Mouse (Mus musculus) embryonic facial prominence, embryonic 10.5 days (tissue): ENCODE measurements around the gene Slc41a3. TPM values are rescaled to one million over a fixed set of nuclear protein-coding genes. Genes with fewer than 3 reads are reported as not detected.
"Not testable (repeated sequence)": the region's sequence is repeated elsewhere in the genome, so short reads cannot be mapped to it uniquely, and the experiment has no call there.

Experiments
- DNase-seq: peaks from one replicate; pipeline ENCODE4 v3.0.0-alpha.2; 2017; ENCODE audit warnings: low spot score
- H3K27ac ChIP-seq: fragments of 300-500 bp; sonication (generic); replicated peaks from 2 replicates; pipeline ENCODE4 v1.5.1; 2016; ENCODE audit warnings: mild to moderate bottlenecking
- H3K27me3 ChIP-seq: fragments of 300-500 bp; sonication (generic); replicated peaks from 2 replicates; pipeline ENCODE4 v1.6.1; 2016; ENCODE audit warnings: low read depth, mild to moderate bottlenecking; ENCODE audit not compliant: poor library complexity, severe bottlenecking
- H3K36me3 ChIP-seq: fragments of 300-500 bp; sonication (generic); replicated peaks from 2 replicates; pipeline ENCODE4 v1.6.1; 2016; ENCODE audit warnings: mild to moderate bottlenecking, moderate library complexity
- H3K4me1 ChIP-seq: fragments of 300-500 bp; sonication (generic); 2 replicates; pipeline ENCODE4 v1.6.1; 2016
- H3K4me3 ChIP-seq: fragments of 300-500 bp; sonication (generic); 2 replicates; pipeline ENCODE4 v1.5.1; 2016; ENCODE audit warnings: mild to moderate bottlenecking, moderate library complexity
- H3K9me3 ChIP-seq: fragments of 300-500 bp; sonication (generic); 2 replicates; pipeline ENCODE4 v1.6.1; 2016; ENCODE audit warnings: mild to moderate bottlenecking
- WGBS: fragments of 180-500 bp; shearing (Covaris S2); methylation state at CpG from one replicate; pipeline ENCODE4 v1.1.7; 2016; 5-methylcytosine and 5-hydroxymethylcytosine counted together
- polyA plus RNA-seq: library from polyadenylated mRNA; unstranded; fragments of >200 nt; fragmentation: Nextera tagmentation; extraction: Ambion mirVana; gene quantifications from 2 replicates; pipeline ENCODE4 v1.2.1, GENCODE M21; 2016

The Slc41a3 gene
- polyA plus RNA-seq, 1 experiment from 2014 or later = 2.2 TPM

- not testable (repeated sequence) for H3K27ac ChIP-seq, H3K36me3 ChIP-seq, H3K27me3 ChIP-seq, DNase-seq, H3K9me3 ChIP-seq, H3K4me3 ChIP-seq
- WGBS = 67% methylated on average over 3 of the region's 3 CpGs
- H3K4me1 ChIP-seq = peaks cover 12% of the 10 kb centered on the region
Measured at GRCm38 (mm10) chr6:90632526-90632925, 28.0 kb downstream of the Slc41a3 start.

DNA sequence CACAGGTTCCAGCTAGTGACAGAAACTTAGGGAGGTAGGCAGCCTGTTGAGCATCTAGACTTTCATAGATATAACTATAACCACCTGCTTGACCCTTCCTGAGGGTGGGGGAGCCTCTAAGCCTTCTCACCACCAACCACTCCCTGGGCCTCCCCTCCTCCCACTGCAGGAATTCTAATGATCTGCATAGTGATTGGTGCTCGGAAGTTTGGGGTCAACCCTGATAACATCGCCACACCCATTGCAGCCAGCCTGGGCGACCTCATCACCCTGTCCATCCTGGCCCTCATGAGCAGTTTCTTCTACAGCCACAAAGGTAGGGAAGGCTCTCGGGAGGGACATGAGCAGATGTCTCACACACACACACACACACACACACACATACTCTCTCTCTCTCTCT lies 30.6 kb downstream of the Slc41a3 start:
- Histone ChIP-seq H3K27ac (no peak overlapping the region), H3K36me3 (no peaks in the 10 kb centered on the region), H3K4me3 (no peak overlapping the region), H3K27me3 (no peaks in the 10 kb centered on the region), H3K4me1 (peaks cover 12% of the 10 kb centered on the region), H3K9me3 (no peaks in the 10 kb centered on the region)
- no peak for DNase-seq
- 31% methylated on average over 4 of the region's 4 CpGs for WGBS

DNA sequence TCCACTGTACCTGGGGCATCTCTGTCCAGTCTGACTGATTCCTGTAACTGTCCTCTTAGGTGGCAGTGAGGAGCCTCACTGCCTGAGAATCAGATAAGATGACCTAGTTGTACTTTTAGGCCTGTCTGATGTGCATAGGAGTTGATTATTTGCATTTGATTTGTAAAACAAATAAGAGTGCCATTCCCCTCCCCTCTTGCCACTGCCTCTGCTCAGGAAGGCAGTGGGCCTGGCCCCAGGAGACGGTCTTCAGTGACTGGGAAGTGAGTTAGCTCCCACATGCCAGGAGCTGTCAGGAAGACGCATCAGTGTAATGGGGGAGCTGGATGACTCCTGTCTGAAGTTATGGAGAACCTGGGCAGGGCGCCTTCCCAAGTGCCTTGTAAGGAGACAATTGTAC lies 31.1 kb downstream of the Slc41a3 start:
- Histone ChIP-seq H3K36me3 (no peaks in the 10 kb centered on the region), H3K4me3 (no peak overlapping the region), H3K27me3 (no peaks in the 10 kb centered on the region), H3K9me3 (no peaks in the 10 kb centered on the region), H3K4me1 (peaks cover 12% of the 10 kb centered on the region), H3K27ac (no peak overlapping the region)
- DNase-seq = no peak
- 64% methylated on average over 3 of the region's 3 CpGs for WGBS

- H3K4me1 ChIP-seq = peaks cover 11% of the 10 kb centered on the region
- H3K27me3 ChIP-seq = no peaks in the 10 kb centered on the region
- 78% methylated on average over 3 of the region's 3 CpGs for WGBS
- no peaks in the 10 kb centered on the region for H3K36me3 ChIP-seq
- no peak overlapping the region for H3K4me3 ChIP-seq
- no peak overlapping the region for H3K27ac ChIP-seq
- DNase-seq = no peak
- no peaks in the 10 kb centered on the region for H3K9me3 ChIP-seq
Measured at GRCm38 (mm10) chr6:90643057-90643456, 38.5 kb downstream of the Slc41a3 start.

DNA sequence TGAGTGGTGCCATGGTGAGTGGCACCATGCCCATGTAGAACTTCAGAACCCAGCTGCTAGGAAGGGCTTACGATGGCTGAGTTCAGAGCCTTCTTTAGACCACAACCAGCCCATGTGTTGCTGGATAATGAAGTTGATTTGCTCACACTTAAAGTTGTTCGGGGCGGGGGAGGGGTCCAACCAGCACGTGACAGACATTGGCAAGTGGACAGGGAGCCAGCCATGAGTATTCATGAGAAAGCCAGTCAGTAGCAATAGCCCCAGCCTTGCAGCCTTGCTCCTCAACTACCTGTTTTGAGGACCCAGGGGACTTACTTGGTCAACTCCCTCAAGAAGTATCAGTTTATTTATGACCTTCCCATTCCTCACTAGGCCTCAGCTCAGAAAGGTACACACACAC lies 40.4 kb downstream of the Slc41a3 start:
- 84% methylated on average over 4 of the region's 4 CpGs for WGBS

GRCm38 (mm10) chr6:90648391-90648790 lies 43.9 kb downstream of the Slc41a3 start:
- Histone ChIP-seq H3K4me1 (peaks cover 14% of the 10 kb centered on the region), H3K36me3 (no peaks in the 10 kb centered on the region), H3K27ac (no peak overlapping the region), H3K4me3 (no peak overlapping the region), H3K9me3 (no peaks in the 10 kb centered on the region), H3K27me3 (no peaks in the 10 kb centered on the region)
- no peak for DNase-seq
- WGBS = 92% methylated on average over 6 of the region's 6 CpGs

More for the DNA sequence above, 40.4 kb downstream of the Slc41a3 start:
- Histone ChIP-seq H3K4me3 (no peak overlapping the region), H3K27me3 (no peaks in the 10 kb centered on the region), H3K36me3 (no peaks in the 10 kb centered on the region), H3K27ac (no peak overlapping the region), H3K9me3 (no peaks in the 10 kb centered on the region), H3K4me1 (peaks cover 14% of the 10 kb centered on the region)
- DNase-seq = no peak

GRCm38 (mm10) chr6:90649279-90649678 lies 44.8 kb downstream of the Slc41a3 start:
- no peak overlapping the region for H3K27ac ChIP-seq
- H3K4me3 ChIP-seq = no peak overlapping the region
- WGBS = 68% methylated on average over 4 of the region's 4 CpGs
- H3K9me3 ChIP-seq = no peaks in the 10 kb centered on the region
- no peaks in the 10 kb centered on the region for H3K27me3 ChIP-seq
- H3K4me1 ChIP-seq = peaks cover 14% of the 10 kb centered on the region
- no peak for DNase-seq
- H3K36me3 ChIP-seq = no peaks in the 10 kb centered on the region

DNA sequence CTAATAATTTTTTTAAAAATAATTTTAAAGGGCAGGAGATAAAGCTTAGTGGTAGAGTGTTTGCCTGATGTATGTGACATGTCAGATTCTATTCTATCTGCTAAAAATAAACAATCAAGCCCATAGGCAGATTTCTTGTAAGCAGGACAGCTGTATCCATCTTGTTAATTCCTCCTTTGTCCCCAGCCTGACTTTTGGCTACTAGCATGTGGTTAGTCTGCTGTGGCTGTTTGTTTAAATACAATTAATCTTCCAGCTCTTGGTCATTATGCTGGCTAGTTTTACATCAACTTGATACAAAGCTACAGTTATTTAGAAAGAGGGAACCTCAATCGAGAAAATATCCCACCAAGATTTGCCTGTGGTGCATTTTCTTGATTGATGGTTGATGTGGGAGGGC lies 46.1 kb downstream of the Slc41a3 start:
- Histone ChIP-seq H3K27ac (no peak overlapping the region), H3K27me3 (no peaks in the 10 kb centered on the region), H3K4me1 (0 out of 2 replicates have a peak, but pooled peaks cover 3% of the 10 kb centered on the region), H3K9me3 (no peaks in the 10 kb centered on the region), H3K36me3 (no peaks in the 10 kb centered on the region), H3K4me3 (no peak overlapping the region)
- DNase-seq = no peak
- WGBS = 73% methylated on average over 1 of the region's 1 CpGs

DNA sequence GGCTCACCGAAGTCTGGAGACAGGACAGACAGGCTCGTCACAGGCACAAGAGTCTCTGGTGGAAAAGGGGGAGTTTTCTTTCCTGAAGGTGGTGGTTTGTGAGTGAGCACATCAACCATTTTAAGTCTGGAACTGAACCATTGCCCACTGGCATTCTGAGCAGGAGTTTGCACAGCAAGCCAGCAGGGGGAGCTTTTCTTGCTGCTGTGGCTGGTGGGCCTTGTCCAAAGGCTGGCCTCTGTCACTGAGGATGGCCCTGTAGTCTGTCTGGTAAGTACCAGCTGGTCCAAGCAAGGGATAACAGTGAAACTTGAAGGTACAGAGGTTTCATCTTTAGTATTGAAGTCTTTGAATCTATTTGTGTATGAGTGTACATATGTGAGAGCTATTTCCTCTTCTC lies 49.2 kb downstream of the Slc41a3 start:
- no peak overlapping the region for H3K4me3 ChIP-seq
- H3K4me1 ChIP-seq = peaks cover 6% of the 10 kb centered on the region; the same call in 1 of the 2 replicates
- H3K27me3 ChIP-seq = no peaks in the 10 kb centered on the region
- peak; percentile 50 for DNase-seq
- H3K36me3 ChIP-seq = no peaks in the 10 kb centered on the region
- H3K9me3 ChIP-seq = no peaks in the 10 kb centered on the region
- WGBS = 49% methylated on average over 2 of the region's 2 CpGs
- no peak overlapping the region for H3K27ac ChIP-seq

DNA sequence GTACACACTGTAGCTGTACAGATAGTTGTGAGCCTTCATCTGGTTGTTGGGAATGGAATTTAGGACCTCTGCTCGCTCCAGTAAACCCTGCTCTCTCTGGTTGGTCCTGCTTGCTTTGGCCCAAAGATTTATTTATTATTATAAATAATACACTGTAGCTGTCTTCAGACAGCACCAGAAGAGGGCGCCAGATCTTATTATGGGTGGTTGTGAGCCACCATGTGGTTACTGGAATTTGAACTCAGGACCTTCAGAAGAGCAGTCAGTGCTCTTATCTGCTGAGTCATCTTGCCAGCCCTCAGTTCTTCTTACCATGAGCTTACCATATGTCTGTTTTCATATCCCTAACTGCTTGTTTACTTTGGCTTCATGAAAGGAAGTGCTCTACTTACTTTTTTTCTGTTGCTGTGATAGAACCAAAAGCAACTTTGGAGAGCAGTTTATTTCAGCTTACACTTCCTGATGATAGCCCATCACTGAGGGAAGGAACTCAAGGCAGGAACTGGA lies 51.9 kb downstream of the Slc41a3 start:
- H3K27me3 ChIP-seq, H3K9me3 ChIP-seq, DNase-seq, H3K27ac ChIP-seq, H3K4me3 ChIP-seq: not testable (repeated sequence)
- WGBS = 67% methylated on average over 2 of the region's 2 CpGs
- peaks cover 11% of the 10 kb centered on the region for H3K36me3 ChIP-seq
- H3K4me1 ChIP-seq = peaks cover 12% of the 10 kb centered on the region

DNA sequence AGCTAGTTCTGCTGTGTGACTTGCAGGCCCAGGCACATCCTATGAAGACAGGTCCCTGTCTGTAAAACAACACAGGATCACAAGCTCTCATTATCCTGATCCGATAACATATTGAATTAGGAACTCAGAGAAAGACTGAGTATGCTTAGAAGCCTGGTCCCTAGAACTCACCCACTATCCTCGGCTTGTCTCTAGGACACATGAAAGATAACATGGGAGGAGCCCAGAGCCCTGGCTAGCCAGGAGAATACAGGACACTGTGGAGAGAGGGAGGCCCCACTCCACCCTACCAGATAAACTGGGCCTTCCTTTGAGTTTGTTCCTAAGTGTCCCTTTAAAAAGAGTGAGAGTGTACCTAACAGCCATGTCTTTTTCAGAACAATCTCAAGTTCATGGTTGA lies 55.4 kb downstream of the Slc41a3 start:
- H3K36me3 ChIP-seq = peaks cover 40% of the 10 kb centered on the region
- H3K4me3 ChIP-seq = no peak overlapping the region
- 77% methylated on average over 2 of the region's 2 CpGs for WGBS
- no peak for DNase-seq
- peaks cover 16% of the 10 kb centered on the region for H3K4me1 ChIP-seq
- no peaks in the 10 kb centered on the region for H3K9me3 ChIP-seq
- no peaks in the 10 kb centered on the region for H3K27me3 ChIP-seq
- H3K27ac ChIP-seq = no peak overlapping the region

GRCm38 (mm10) chr6:90660398-90661028 lies 56.0 kb downstream of the Slc41a3 start:
- 91% methylated on average over 20 of the region's 20 CpGs for WGBS
- Histone ChIP-seq H3K36me3 (peaks cover 46% of the 10 kb centered on the region), H3K27me3 (no peaks in the 10 kb centered on the region), H3K4me1 (peaks cover 16% of the 10 kb centered on the region), H3K9me3 (no peaks in the 10 kb centered on the region), H3K27ac (no peak overlapping the region), H3K4me3 (no peak overlapping the region)
- no peak for DNase-seq

DNA sequence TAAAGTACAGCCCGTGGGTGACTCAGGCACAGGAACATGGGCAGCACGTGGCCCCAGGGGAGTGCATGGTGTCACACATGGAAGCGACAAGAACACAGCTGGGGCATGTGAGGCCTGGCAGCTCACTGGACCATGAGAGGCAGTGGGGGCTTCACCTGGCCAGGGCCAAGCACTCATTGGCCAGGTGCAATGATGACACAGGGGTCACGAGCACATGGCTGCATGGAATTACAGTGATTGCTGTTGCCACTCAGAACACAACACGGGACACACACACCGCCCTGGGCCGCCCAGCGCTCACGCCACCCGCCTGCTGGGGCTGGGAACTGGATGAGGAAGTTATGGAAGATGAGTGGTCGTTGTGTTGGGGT lies 56.5 kb downstream of the Slc41a3 start:
- H3K27ac ChIP-seq = 0 out of 2 replicates have a peak overlapping the region, but pooled peaks have one; percentile 14
- H3K4me3 ChIP-seq = no peak overlapping the region
- H3K27me3 ChIP-seq = no peaks in the 10 kb centered on the region
- WGBS = 88% methylated on average over 11 of the region's 11 CpGs
- no peak for DNase-seq
- peaks cover 16% of the 10 kb centered on the region for H3K4me1 ChIP-seq
- peaks cover 51% of the 10 kb centered on the region for H3K36me3 ChIP-seq
- H3K9me3 ChIP-seq = no peaks in the 10 kb centered on the region
